Mouse (Mus musculus): ENCODE measurements around the gene Sult1d1. TPM values are rescaled to one million over a fixed set of nuclear protein-coding genes. Genes with fewer than 3 reads are reported as not detected.

Sult1d1 gene
- polyA plus RNA-seq, 1 experiment from 2014 or later: not detected

DNA sequence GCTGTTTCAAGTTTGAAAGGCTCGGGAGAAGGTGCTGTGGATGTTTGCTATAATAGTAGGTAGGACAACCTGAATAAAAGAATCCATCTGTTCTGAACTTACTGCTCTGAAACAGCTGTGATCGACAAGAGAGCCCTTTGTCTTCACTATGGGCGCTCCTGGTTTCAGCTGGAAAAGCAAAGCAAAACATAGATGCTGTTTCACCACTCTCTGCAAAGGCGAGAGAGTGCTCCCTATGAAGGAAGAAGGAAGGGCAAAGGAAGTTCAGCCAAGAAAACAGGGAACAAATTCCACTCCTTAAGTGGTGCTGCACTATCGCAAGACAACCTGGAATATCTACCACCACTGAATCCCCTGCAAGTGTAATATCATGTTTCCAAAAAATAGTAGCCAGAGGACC lies 4.7 kb upstream of the Sult1d1 start:
- Histone ChIP-seq H3K27me3 (ENCODE audit: control insufficient read depth, insufficient read depth, low read depth, low read length) (no peaks in the 10 kb centered on the region), H3K4me1 (replicated peaks; ENCODE audit: control insufficient read depth, insufficient read depth, low read length) (no peaks in the 10 kb centered on the region), H3K36me3 (ENCODE audit: control insufficient read depth, insufficient read depth, low read length) (no peaks in the 10 kb centered on the region), H3K4me3 (ENCODE audit: low read length) (no peak overlapping the region), H3K4me2 (ENCODE audit: low read depth, low read length) (no peak overlapping the region), H3K9me3 (ENCODE audit: control insufficient read depth, low read length) (no peaks in the 10 kb centered on the region), H3K9ac (ENCODE audit: low read length) (no peak overlapping the region), H3K27ac (ENCODE audit: low read length) (no peak overlapping the region)
- no peak for ATAC-seq (ENCODE audit: low read depth)
- 51% methylated on average over 5 of the region's 5 CpGs for WGBS

DNA sequence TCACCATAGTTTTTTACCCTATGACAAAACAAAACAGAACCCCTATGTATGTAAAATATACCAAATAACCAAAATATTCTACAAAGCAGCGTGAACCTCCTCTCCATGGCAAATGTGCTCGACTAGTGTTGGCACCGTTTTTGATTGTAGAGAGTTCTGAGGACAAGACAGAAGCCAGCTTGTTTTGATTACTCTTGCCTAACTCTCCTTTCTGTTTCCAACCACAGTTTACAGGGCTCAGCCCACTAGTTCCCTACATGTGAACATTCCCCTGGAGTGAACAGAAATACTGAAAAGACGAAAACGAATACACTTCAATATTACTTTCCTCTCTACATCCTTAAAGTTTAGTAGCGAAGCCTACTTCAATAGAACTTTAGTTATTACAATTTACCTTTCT lies 4.0 kb upstream of the Sult1d1 start:
- Histone ChIP-seq H3K4me1 (replicated peaks; ENCODE audit: control insufficient read depth, insufficient read depth, low read length) (no peaks in the 10 kb centered on the region), H3K4me2 (ENCODE audit: low read depth, low read length) (no peak overlapping the region), H3K4me3 (ENCODE audit: low read length) (no peak overlapping the region), H3K9me3 (ENCODE audit: control insufficient read depth, low read length) (no peaks in the 10 kb centered on the region), H3K27me3 (ENCODE audit: control insufficient read depth, insufficient read depth, low read depth, low read length) (no peaks in the 10 kb centered on the region), H3K36me3 (ENCODE audit: control insufficient read depth, insufficient read depth, low read length) (no peaks in the 10 kb centered on the region), H3K9ac (ENCODE audit: low read length) (no peak overlapping the region), H3K27ac (ENCODE audit: low read length) (no peak overlapping the region)
- WGBS: 81% methylated on average over 6 of the region's 6 CpGs
- no peak for ATAC-seq (ENCODE audit: low read depth)

- Histone ChIP-seq H3K4me1 (replicated peaks; ENCODE audit: control insufficient read depth, insufficient read depth, low read length) (no peaks in the 10 kb centered on the region), H3K4me2 (ENCODE audit: low read depth, low read length) (no peak overlapping the region), H3K4me3 (ENCODE audit: low read length) (no peak overlapping the region), H3K27ac (ENCODE audit: low read length) (no peak overlapping the region), H3K36me3 (ENCODE audit: control insufficient read depth, insufficient read depth, low read length) (no peaks in the 10 kb centered on the region), H3K27me3 (ENCODE audit: control insufficient read depth, insufficient read depth, low read depth, low read length) (no peaks in the 10 kb centered on the region), H3K9me3 (ENCODE audit: control insufficient read depth, low read length) (no peaks in the 10 kb centered on the region), H3K9ac (ENCODE audit: low read length) (no peak overlapping the region)
- ATAC-seq (ENCODE audit: low read depth): no peak
- WGBS: 68% methylated on average over 1 of the region's 1 CpGs
Observed at GRCm38 (mm10) chr5:87567306-87567705, 1.5 kb downstream of the Sult1d1 start.

DNA sequence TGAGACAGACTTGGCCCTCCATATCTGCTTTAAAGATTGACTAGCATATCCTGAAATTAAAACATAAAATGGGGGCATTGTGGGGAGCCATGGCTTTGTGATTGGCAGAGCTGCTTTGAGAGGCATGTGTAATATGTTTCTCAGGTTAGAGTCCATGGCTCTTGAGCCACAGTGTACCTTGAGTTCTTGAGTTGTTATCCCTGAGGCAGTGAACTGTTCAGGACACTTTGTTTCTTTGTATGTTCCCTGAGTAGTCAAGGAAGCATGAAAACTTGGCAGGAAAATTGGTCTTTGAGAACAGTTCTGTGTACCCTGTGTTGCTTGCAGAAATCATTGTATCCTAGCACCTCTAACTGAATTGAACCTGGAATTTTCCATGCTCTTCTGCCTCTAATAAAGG lies 5.9 kb downstream of the Sult1d1 start:
- H3K4me2 ChIP-seq (ENCODE audit: low read depth, low read length): no peak overlapping the region
- H3K4me3 ChIP-seq (ENCODE audit: low read length): no peak overlapping the region
- no peak overlapping the region for H3K9ac ChIP-seq (ENCODE audit: low read length)
- no peaks in the 10 kb centered on the region for H3K27me3 ChIP-seq (ENCODE audit: control insufficient read depth, insufficient read depth, low read depth, low read length)
- no peak overlapping the region for H3K27ac ChIP-seq (ENCODE audit: low read length)
- no peaks in the 10 kb centered on the region for H3K4me1 ChIP-seq (replicated peaks; ENCODE audit: control insufficient read depth, insufficient read depth, low read length)
- no peaks in the 10 kb centered on the region for H3K9me3 ChIP-seq (ENCODE audit: control insufficient read depth, low read length)
- ATAC-seq (ENCODE audit: low read depth): no peak
- H3K36me3 ChIP-seq (ENCODE audit: control insufficient read depth, insufficient read depth, low read length): no peaks in the 10 kb centered on the region

GRCm38 (mm10) chr5:87562526-87562925 lies 6.3 kb downstream of the Sult1d1 start:
- Histone ChIP-seq H3K27me3 (ENCODE audit: control insufficient read depth, insufficient read depth, low read depth, low read length) (no peaks in the 10 kb centered on the region), H3K9me3 (ENCODE audit: control insufficient read depth, low read length) (no peaks in the 10 kb centered on the region), H3K27ac (ENCODE audit: low read length) (no peak overlapping the region), H3K4me3 (ENCODE audit: low read length) (no peak overlapping the region), H3K36me3 (ENCODE audit: control insufficient read depth, insufficient read depth, low read length) (no peaks in the 10 kb centered on the region), H3K9ac (ENCODE audit: low read length) (no peak overlapping the region), H3K4me2 (ENCODE audit: low read depth, low read length) (no peak overlapping the region), H3K4me1 (replicated peaks; ENCODE audit: control insufficient read depth, insufficient read depth, low read length) (no peaks in the 10 kb centered on the region)
- ATAC-seq (ENCODE audit: low read depth): no peak
- WGBS: 54% methylated on average over 4 of the region's 4 CpGs

DNA sequence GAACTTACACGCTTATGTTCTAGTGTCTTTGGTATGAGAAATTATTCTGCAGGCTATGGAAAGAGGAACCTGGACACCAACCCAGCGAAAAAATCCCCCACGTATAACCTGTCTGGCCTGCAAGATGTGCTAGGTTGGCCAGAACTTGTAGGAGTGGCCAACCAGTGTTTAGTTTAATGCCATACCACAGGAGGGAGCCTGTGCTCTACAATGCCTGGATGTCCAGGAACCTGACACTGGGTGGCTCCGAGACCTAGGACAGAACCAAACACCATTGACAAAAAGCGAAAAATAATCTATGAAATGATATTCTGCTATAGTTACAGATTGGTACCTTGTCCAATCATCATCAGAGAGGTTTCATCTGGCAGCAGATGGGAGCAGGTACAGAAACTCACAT lies 8.7 kb downstream of the Sult1d1 start:
- no peaks in the 10 kb centered on the region for H3K27me3 ChIP-seq (ENCODE audit: control insufficient read depth, insufficient read depth, low read depth, low read length)
- H3K4me3 ChIP-seq (ENCODE audit: low read length): no peak overlapping the region
- no peaks in the 10 kb centered on the region for H3K36me3 ChIP-seq (ENCODE audit: control insufficient read depth, insufficient read depth, low read length)
- no peak overlapping the region for H3K4me2 ChIP-seq (ENCODE audit: low read depth, low read length)
- 69% methylated on average over 5 of the region's 5 CpGs for WGBS
- H3K9me3 ChIP-seq (ENCODE audit: control insufficient read depth, low read length): no peaks in the 10 kb centered on the region
- no peak overlapping the region for H3K9ac ChIP-seq (ENCODE audit: low read length)
- ATAC-seq (ENCODE audit: low read depth): no peak
- no peaks in the 10 kb centered on the region for H3K4me1 ChIP-seq (replicated peaks; ENCODE audit: control insufficient read depth, insufficient read depth, low read length)
- H3K27ac ChIP-seq (ENCODE audit: low read length): no peak overlapping the region

GRCm38 (mm10) chr5:87550935-87551334 lies 17.9 kb downstream of the Sult1d1 start:
- H3K4me1 ChIP-seq (replicated peaks; ENCODE audit: control insufficient read depth, insufficient read depth, low read length): no peaks in the 10 kb centered on the region
- no peak overlapping the region for H3K4me2 ChIP-seq (ENCODE audit: low read depth, low read length)
- H3K9ac ChIP-seq (ENCODE audit: low read length): no peak overlapping the region
- H3K27ac ChIP-seq (ENCODE audit: low read length): no peak overlapping the region
- H3K36me3 ChIP-seq (ENCODE audit: control insufficient read depth, insufficient read depth, low read length): no peaks in the 10 kb centered on the region
- no peaks in the 10 kb centered on the region for H3K9me3 ChIP-seq (ENCODE audit: control insufficient read depth, low read length)
- H3K4me3 ChIP-seq (ENCODE audit: low read length): no peak overlapping the region
- WGBS: 36% methylated on average over 1 of the region's 1 CpGs
- H3K27me3 ChIP-seq (ENCODE audit: control insufficient read depth, insufficient read depth, low read depth, low read length): no peaks in the 10 kb centered on the region
- no peak for ATAC-seq (ENCODE audit: low read depth)

- no peak within 1 kb of the TSS for H3K27ac ChIP-seq (ENCODE audit: low read length)
- H3K27me3 ChIP-seq (ENCODE audit: control insufficient read depth, insufficient read depth, low read depth, low read length): no peaks in the 10 kb centered on the region
- H3K36me3 ChIP-seq (ENCODE audit: control insufficient read depth, insufficient read depth, low read length): no peaks in the 10 kb centered on the region
- H3K9ac ChIP-seq (ENCODE audit: low read length): no peak within 1 kb of the TSS
- no peaks in the 10 kb centered on the region for H3K4me1 ChIP-seq (replicated peaks; ENCODE audit: control insufficient read depth, insufficient read depth, low read length)
- H3K4me2 ChIP-seq (ENCODE audit: low read depth, low read length): no peak within 1 kb of the TSS
- no peaks in the 10 kb centered on the region for H3K9me3 ChIP-seq (ENCODE audit: control insufficient read depth, low read length)
- ATAC-seq (ENCODE audit: low read depth): no peak
- 68% methylated on average over 2 of the region's 2 CpGs for WGBS
- no peak within 1 kb of the TSS for H3K4me3 ChIP-seq (ENCODE audit: low read length)
Observed at GRCm38 (mm10) chr5:87538111-87538510, 30.7 kb downstream of the Sult1d1 start, which contains the start of gene Sult1b1. Gene Sult1b1, minus strand, starts transcription at chr5:87538195.

GRCm38 (mm10) chr5:87535994-87536644 lies 32.7 kb downstream of the Sult1d1 start:
- Histone ChIP-seq H3K27me3 (ENCODE audit: control insufficient read depth, insufficient read depth, low read depth, low read length) (no peaks in the 10 kb centered on the region), H3K9ac (ENCODE audit: low read length) (no peak overlapping the region), H3K9me3 (ENCODE audit: control insufficient read depth, low read length) (no peaks in the 10 kb centered on the region), H3K36me3 (ENCODE audit: control insufficient read depth, insufficient read depth, low read length) (no peaks in the 10 kb centered on the region), H3K4me3 (ENCODE audit: low read length) (no peak overlapping the region), H3K4me2 (ENCODE audit: low read depth, low read length) (no peak overlapping the region), H3K4me1 (replicated peaks; ENCODE audit: control insufficient read depth, insufficient read depth, low read length) (no peaks in the 10 kb centered on the region), H3K27ac (ENCODE audit: low read length) (no peak overlapping the region)
- 85% methylated on average over 4 of the region's 4 CpGs for WGBS
- ATAC-seq (ENCODE audit: low read depth): no peak

GRCm38 (mm10) chr5:87532288-87532687 lies 36.5 kb downstream of the Sult1d1 start:
- Histone ChIP-seq H3K9ac (ENCODE audit: low read length) (no peak overlapping the region), H3K36me3 (ENCODE audit: control insufficient read depth, insufficient read depth, low read length) (no peaks in the 10 kb centered on the region), H3K27me3 (ENCODE audit: control insufficient read depth, insufficient read depth, low read depth, low read length) (no peaks in the 10 kb centered on the region), H3K9me3 (ENCODE audit: control insufficient read depth, low read length) (no peaks in the 10 kb centered on the region), H3K4me2 (ENCODE audit: low read depth, low read length) (no peak overlapping the region), H3K4me1 (replicated peaks; ENCODE audit: control insufficient read depth, insufficient read depth, low read length) (no peaks in the 10 kb centered on the region), H3K27ac (ENCODE audit: low read length) (no peak overlapping the region), H3K4me3 (ENCODE audit: low read length) (no peak overlapping the region)
- 41% methylated on average over 2 of the region's 2 CpGs for WGBS
- ATAC-seq (ENCODE audit: low read depth): no peak
